Mouse (Mus musculus) adrenal gland, postnatal 14 days (tissue): Measurements from ENCODE around the gene Gm20388. TPM values are rescaled to one million over a fixed set of nuclear protein-coding genes. Genes with fewer than 3 reads are reported as not detected.
A peak's percentile ranks its signal among the peaks of the same experiment; 100 is the strongest.

Experiments
- DNase-seq: peaks from one replicate; pipeline ENCODE4 v3.0.0; 2021; ENCODE audit warnings: mixed read lengths
- long read RNA-seq, 2 experiments: library from polyadenylated mRNA; stranded (forward); transcript quantifications; one replicate each; pipeline ENCODE4 v2.0.0; 2021
- total RNA-seq: library from RNA; stranded (reverse); gene quantifications from 2 replicates; pipeline ENCODE4 v1.2.3, GENCODE M21; 2021

Gene Gm20388
- total RNA-seq: 4.6 and 17.6 TPM in 2 replicates
- long read RNA-seq, experiment 1, partial matches to known transcripts: 0 of 69 reads
- long read RNA-seq, experiment 1, other reads (novel, unspliced or antisense): 69 of 69 reads
- long read RNA-seq, experiment 2, partial matches to known transcripts: 19 of 94 reads
- long read RNA-seq, experiment 2, other reads (novel, unspliced or antisense): 75 of 94 reads

DNA sequence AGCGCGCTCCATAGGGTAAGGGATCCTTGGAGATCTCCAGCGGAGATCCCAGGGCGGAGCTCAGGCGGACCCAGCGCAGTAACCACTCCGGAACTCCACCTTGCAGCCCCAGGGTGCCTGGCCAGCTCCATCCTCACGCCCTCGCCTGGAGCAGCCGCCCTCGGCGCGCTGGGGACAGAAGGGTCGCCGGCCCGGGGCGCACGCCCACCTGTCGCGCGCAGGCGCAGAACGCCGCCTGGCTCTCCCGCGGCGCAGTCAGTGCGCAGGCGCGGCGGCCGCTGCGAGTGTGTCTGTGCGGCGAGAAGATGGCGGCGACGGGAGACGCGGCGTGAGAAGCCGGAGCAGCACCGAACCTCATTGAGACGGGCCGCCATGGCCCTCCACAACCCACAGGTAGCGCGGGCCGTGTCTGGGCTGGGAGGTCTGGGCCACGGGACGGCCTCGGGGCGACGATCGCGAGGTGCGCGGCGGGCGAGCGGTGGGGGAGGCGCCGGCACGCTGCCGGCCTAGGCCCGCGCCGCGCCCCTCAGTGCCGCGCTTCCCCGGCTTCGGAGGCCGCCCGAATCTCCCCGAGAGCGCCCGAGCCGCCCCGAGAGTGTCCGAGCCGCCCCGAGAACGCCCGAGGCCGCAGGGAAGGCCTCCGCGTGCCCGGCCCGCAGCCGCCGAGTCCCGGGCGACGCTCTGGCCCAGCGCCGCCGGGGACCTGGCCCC is at the start of gene Gm20388:
Gene Gm20388 (plus strand): TSS at position 295 of the 711 bp plus-strand sequence.
- DNase-seq: peak; percentile 94

- DNase-seq: peak; percentile 99
Measured at GRCm38 (mm10) chr8:119861706-119862389, 48.8 kb upstream of the Gm20388 start, which contains the start of gene Klhl36. TSS of gene Klhl36 (plus strand) at chr8:119862266.

- DNase-seq: no peak
Measured at GRCm38 (mm10) chr8:119862390-119862734, 48.3 kb upstream of the Gm20388 start.

DNA sequence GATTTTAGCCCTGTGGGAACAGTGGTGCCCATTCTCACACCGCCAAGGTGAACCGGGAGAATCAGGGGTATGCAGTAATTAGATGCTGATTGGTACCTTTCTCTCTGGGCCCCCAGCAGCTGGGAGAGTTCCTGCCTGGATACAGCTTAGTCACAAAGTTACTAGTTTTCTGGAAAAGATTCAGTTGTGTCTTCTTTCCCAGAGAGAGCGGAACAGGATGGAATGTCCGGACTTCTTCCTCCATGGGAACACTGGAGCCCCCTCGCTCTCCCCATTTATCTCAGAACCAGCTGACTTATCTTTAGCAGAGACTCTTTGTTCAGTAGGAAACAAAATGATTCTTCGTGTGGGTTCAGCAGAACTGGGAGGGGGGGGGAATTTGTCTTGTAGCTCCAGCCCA is 47.9 kb upstream of the Gm20388 start:
- peak; percentile 23 for DNase-seq

- DNase-seq: peak; percentile 35
Measured at GRCm38 (mm10) chr8:119869616-119870015, 41.0 kb upstream of the Gm20388 start.

DNA sequence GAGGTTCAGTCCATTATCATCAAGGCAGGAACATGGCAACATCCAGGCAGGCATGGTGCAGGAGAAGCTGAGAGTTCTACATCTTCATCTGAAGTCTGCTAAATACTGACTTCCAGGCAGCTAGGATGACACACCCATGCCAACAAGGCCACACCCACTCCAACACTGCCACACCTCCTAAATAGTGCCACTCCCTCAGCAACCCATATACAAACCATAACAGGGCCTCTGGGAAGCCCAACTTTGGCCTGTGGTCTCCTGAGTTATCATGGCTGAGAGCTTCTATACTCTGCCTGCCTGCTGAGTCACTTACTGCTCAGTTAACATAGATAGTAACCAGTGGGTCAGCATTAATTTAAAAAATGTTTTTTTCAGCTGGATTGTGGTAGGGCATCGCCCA is 37.5 kb upstream of the Gm20388 start:
- DNase-seq: no peak

DNA sequence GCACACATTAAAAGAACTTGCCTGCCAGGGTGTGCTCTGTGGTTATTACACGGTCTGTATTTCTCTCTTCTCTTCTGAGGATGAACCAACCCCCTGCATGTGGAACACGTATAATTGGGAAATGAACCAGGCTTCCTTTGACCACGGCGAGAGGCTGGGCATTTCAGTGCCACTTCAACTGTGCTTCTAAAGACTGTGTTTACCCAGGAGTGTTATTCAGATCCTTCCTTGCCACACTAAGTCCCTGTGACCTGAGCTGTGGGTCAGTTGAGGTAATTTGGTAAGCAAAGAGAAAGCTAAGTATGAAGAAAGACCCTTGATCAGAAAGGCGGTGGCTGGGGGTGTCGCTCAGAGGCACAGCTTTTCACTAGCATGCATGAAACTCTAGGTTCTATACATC is 29.3 kb upstream of the Gm20388 start:
- DNase-seq: no peak

- no peak for DNase-seq
Measured at GRCm38 (mm10) chr8:119881917-119882316, 28.7 kb upstream of the Gm20388 start.

DNA sequence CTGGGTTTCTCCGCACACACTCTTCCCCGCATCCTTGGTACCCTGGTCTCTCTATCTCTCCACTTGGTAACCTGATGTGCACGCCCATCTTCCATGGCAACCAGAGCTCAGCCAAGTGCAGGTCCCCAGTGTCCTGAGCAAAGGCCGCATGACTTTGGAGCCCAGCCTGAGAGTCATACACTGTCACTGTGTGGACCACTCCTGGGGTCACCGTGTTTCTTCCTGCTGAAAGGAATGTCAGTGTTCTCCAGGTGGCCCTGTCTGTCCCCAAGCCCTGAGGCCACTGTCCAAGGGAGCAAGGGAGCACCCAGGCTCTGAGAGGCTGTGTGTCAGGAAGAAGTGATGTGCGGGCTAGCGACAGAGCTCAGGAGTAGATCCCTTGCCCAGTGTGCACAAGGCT is 27.4 kb upstream of the Gm20388 start:
- no peak for DNase-seq

DNA sequence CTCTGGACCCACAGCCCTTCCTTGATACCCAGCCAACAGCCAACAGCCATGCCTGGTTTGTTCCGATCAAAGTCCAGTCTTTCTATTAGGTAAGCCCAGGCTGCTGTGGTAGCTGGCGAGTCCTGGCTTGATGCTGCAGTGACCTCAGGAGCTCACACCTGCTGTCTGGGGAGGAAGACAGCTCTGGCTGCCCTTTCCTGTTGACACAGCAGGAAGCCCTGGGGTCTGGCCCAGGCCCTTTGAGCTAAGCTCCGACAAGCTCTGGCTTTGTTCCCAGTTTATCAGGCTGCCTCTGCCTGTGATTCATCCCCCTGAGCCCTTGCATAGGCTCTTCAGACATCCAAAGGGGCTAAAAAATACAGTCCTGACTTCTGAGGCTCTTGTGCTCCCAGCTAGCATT is 25.0 kb upstream of the Gm20388 start:
- peak; percentile 84 for DNase-seq

GRCm38 (mm10) chr8:119887130-119887529 is 23.5 kb upstream of the Gm20388 start:
- DNase-seq: peak; percentile 64

GRCm38 (mm10) chr8:119888012-119888411 is 22.6 kb upstream of the Gm20388 start:
- DNase-seq: no peak

GRCm38 (mm10) chr8:119897069-119897468 is 13.6 kb upstream of the Gm20388 start:
- DNase-seq: no peak

DNA sequence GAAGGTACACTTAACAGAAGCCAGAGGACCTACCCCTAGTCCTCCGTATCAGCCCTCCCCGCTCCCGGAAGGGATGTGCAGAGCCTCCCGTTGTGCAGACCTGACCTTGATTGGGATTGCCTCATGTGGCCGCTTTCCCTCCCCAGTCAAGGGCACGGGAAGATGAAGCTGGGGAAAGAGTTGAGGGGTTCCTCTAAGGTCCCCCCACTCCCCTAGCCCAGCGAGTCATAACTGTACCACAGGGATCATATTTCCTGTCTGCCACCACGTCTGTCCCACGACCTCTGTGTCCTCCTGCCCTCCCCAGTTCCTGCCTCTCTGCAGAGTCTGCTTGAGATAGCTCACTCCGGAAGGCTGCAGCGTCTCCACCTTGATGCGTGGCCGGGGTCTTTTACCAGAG is 12.7 kb upstream of the Gm20388 start:
- DNase-seq: peak; percentile 66

DNA sequence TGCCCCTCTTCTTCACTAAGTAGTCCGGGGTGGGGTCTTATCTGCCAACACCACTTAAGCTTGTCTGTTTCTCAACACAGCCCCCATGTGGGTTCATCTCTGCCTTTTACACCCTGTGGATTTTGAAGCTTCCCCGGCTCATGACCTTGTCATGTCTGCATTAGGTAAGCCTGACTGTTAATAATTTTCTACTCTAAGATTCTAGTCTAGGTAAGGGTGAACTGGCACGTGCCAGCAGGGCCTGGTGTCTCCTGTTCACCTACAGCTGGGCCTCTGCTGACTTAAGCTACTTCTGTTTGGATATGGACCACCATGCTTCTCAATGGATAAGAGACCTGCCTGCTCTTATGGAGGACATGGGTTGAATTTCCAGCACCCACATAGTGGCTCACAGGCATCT is 9.3 kb upstream of the Gm20388 start:
- no peak for DNase-seq

DNA sequence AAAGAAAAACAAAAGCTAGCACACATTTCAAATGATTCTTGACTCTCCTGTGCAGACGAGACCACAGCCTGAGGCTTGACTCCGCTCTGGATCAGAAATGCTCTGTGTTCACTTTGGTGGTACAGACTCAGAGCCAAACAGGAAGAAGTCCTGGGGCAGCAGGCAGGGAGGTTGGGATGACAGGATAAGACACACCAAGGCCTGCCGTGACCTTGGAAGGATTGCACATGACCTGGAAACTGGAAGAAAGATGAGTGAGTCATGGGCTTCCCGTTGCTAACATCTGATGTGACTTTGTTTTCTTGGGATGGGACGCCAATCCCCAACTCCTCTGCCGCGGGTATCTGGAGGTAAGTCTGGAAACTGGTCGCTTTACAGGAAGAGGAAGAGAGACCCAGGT is 8.7 kb upstream of the Gm20388 start:
- DNase-seq: peak; percentile 73

DNA sequence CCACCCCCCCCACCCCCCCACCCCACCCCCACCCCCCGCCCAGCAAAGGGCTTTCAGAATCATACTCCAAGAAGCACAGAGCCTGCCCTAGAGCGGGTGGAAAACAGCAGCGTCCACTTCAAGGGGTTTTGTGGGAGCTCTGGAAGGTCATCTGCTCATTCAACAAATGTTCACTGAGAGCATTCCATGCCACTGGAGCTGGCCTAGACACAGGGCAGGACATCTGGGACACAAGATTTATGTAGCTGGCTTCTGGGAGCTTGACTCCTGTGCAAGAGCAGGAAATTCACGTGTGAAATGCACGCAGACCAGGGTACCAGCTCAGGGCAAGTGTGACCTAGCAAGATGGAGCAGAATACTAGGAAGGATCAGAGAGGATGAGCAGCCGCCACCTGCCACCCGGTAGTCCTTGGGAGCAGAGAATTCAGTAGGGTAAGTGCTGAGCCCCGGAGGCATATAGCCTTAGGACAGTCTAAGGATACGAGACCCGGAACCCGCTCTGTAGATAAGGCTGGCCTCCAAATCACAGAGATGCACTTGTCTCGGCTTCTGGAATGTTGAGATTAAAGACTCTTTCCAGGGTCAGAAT is 6.2 kb upstream of the Gm20388 start:
- peak; percentile 54 for DNase-seq

- peak; percentile 34 for DNase-seq
Measured at GRCm38 (mm10) chr8:119909944-119910546, 596 bp upstream of the Gm20388 start, which contains the start of gene Usp10. TSS of gene Usp10 (plus strand) at chr8:119910360.

- DNase-seq: no peak
Measured at GRCm38 (mm10) chr8:119911258-119911962, 769 bp downstream of the Gm20388 start.

DNA sequence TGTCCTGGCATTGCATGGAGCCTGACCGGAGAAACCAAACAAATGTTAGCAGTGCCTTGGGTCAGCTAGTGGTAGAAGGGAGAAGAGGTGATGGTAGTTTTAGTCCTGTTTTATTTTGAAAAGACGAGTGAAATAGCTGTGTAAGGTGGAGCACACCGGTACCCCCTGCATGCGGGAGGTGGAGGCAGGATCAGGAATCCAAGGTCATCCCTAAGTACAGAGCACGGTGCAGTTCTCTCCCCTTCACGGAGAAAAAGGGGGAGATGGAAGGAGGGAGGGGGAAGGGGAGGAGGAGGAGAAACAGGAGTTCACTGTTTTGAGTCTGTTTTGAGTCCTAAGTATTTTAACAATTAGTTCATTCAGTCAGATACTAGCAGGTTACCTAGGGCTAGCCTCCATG is 2.0 kb downstream of the Gm20388 start:
- DNase-seq: no peak

- no peak for DNase-seq
Measured at GRCm38 (mm10) chr8:119913181-119913580, 2.5 kb downstream of the Gm20388 start.

- DNase-seq: no peak
Measured at GRCm38 (mm10) chr8:119914161-119914560, 3.5 kb downstream of the Gm20388 start.
